Mouse (Mus musculus) CD4-positive naive resting alpha-beta T cell, adult 76 days (primary cell): ENCODE measurements around the gene Rbm28. TPM values are rescaled to one million over a fixed set of nuclear protein-coding genes. Genes with fewer than 3 reads are reported as not detected.

Source experiments
- total RNA-seq: library from RNA; stranded (reverse); gene quantifications from one replicate; pipeline ENCODE4 v1.2.4, GENCODE M21; 2023

The Rbm28 gene
- total RNA-seq: 81.0 TPM

GRCm38 (mm10) chr6:29164314-29165244 lies at the start of gene Rbm28:
Gene Rbm28, minus strand, starts transcription at chr6:29165006.

GRCm38 (mm10) chr6:29178888-29179658 lies 14.3 kb upstream of the Rbm28 start, which contains the start of gene Prrt4:
Gene Prrt4, minus strand, starts transcription at chr6:29179584.

Other genes with a start within 250 kb of the Rbm28 start
- not detected for gene Lep, start 104.8 kb downstream of the Rbm28 start, total RNA-seq
- not detected for gene Prrt4, start 14.6 kb upstream of the Rbm28 start, total RNA-seq
- gene Impdh1, start 51.4 kb upstream of the Rbm28 start, total RNA-seq: 123 TPM
- gene Hilpda, start 107.5 kb upstream of the Rbm28 start, total RNA-seq: 15.4 TPM
- 1.2 TPM for gene Fam71f2, start 114.6 kb upstream of the Rbm28 start, total RNA-seq
- gene Fam71f1, start 154.1 kb upstream of the Rbm28 start, total RNA-seq: not detected
- gene Calu, start 183.1 kb upstream of the Rbm28 start, total RNA-seq: 51.8 TPM
- gene Opn1sw, start 223.5 kb upstream of the Rbm28 start, total RNA-seq: not detected
- gene Ccdc136, start 231.3 kb upstream of the Rbm28 start, total RNA-seq: not detected